Mouse (Mus musculus): ENCODE measurements at regions not wholly inside any gene's neighbourhood (a gene's known extent, or its start where the extent isn't known, plus 50 kb on each side); places are given as distances from the start of the nearest gene placed in this dataset.

GRCm38 (mm10) chr13:115199166-115199565, 97.4 kb upstream of the Itga1 start:
- Histone ChIP-seq H3K4me3 (replicated peaks in 1 of 3; ENCODE audit: low read depth in 2 of 3, low read length in 2 of 3, poor library complexity in 1 of 3) (no peak overlapping the region), H3K9ac (ENCODE audit: insufficient read depth, low read depth) (no peak overlapping the region), H3K27ac (ENCODE audit: insufficient read depth, low read depth) (no peak overlapping the region), H3K9me3 (replicated peaks; ENCODE audit: low read length) (no peaks in the 10 kb centered on the region), H3K27me3 (replicated peaks) (no peaks in the 10 kb centered on the region), H3K4me1 (ENCODE audit: control insufficient read depth in 1 of 2, insufficient read depth in 2 of 2) (no peaks in the 10 kb centered on the region), H3K4me2 (ENCODE audit: insufficient read depth, low read depth, poor library complexity, severe bottlenecking) (no peak overlapping the region), H3K79me2 (replicated peaks; ENCODE audit: control insufficient read depth, extremely low read depth, insufficient read depth, poor library complexity, severe bottlenecking) (no peaks in the 10 kb centered on the region), H3K36me3 (replicated peaks in 1 of 2; ENCODE audit: control insufficient read depth in 1 of 2, insufficient read depth in 1 of 2, low read length in 1 of 2) (no peaks in the 10 kb centered on the region)
- TF ChIP-seq POLR2AphosphoS2 (IDR thresholded peaks at IDR 0.05; ENCODE audit: low read depth, low read length) (no peak), EP300 (IDR thresholded peaks at IDR 0.05; ENCODE audit: low read length) (no peak), SIN3A (IDR thresholded peaks at IDR 0.05; ENCODE audit: low read length) (no peak), PAX5 (IDR thresholded peaks at IDR 0.05; ENCODE audit: low read length) (no peak), JUN (IDR thresholded peaks at IDR 0.05; ENCODE audit: insufficient read depth, low read depth, low read length) (no peak), SMC3 (IDR thresholded peaks at IDR 0.05; ENCODE audit: low read depth, low read length) (no peak), CTCF (conservative IDR thresholded peaks at IDR 0.05 in 1 of 2, IDR thresholded peaks at IDR 0.05 in 1 of 2; ENCODE audit: low read depth in 2 of 2, low read length in 2 of 2) (no peak), RAD21 (IDR thresholded peaks at IDR 0.05; ENCODE audit: low read depth, low read length) (no peak), TBP (conservative IDR thresholded peaks at IDR 0.05; ENCODE audit: low read depth, low read length) (no peak), USF1 (IDR thresholded peaks at IDR 0.05; ENCODE audit: low read depth, low read length) (no peak), CHD1 (IDR thresholded peaks at IDR 0.05; ENCODE audit: low read depth, low read length) (no peak), E2F4 (IDR thresholded peaks at IDR 0.05; ENCODE audit: insufficient replicate concordance, low read depth, low read length) (no peak), MEF2A (IDR thresholded peaks at IDR 0.05; ENCODE audit: borderline replicate concordance, low read depth, low read length) (no peak), MAFK (IDR thresholded peaks at IDR 0.05; ENCODE audit: insufficient replicate concordance, low read length) (no peak), ELF1 (IDR thresholded peaks at IDR 0.05; ENCODE audit: low read depth, low read length) (no peak), NELFE (IDR thresholded peaks at IDR 0.05; ENCODE audit: low read depth, low read length) (no peak), CHD2 (IDR thresholded peaks at IDR 0.05; ENCODE audit: low read length) (no peak), JUND (conservative IDR thresholded peaks at IDR 0.05; ENCODE audit: low read depth, low read length) (no peak), ZC3H11A (IDR thresholded peaks at IDR 0.05; ENCODE audit: low read depth, low read length) (no peak)
- dilution Hi-C loops (cut with MboI; ENCODE audit: extremely low pct_ligation_motif_present, extremely low pct_unique_long_range_greater_than_20kb, low sequenced_read_pairs) (no loop called here), in situ Hi-C loops (cut with MboI; ENCODE audit: low pct_ligation_motif_present, low pct_unique_long_range_greater_than_20kb, low sequenced_read_pairs) (no loop called here)
- no peak for DNase-seq (ENCODE audit: extremely low read depth)

GRCm38 (mm10) chr13:115188066-115188465, 86.3 kb upstream of the Itga1 start:
- TF ChIP-seq POLR2AphosphoS2 (IDR thresholded peaks at IDR 0.05; ENCODE audit: low read depth, low read length) (no peak), MAX (IDR thresholded peaks at IDR 0.05; ENCODE audit: low read length) (no peak), ZKSCAN1 (IDR thresholded peaks at IDR 0.05; ENCODE audit: borderline replicate concordance, low read depth, low read length) (no peak), KAT2A (IDR thresholded peaks at IDR 0.05; ENCODE audit: insufficient replicate concordance, low read length) (no peak), ZNF384 (IDR thresholded peaks at IDR 0.05; ENCODE audit: low read depth, low read length) (no peak), CHD2 (IDR thresholded peaks at IDR 0.05; ENCODE audit: low read length) (no peak), TCF12 (IDR thresholded peaks at IDR 0.05; ENCODE audit: low read depth, low read length) (no peak), POLR2A (IDR thresholded peaks at IDR 0.05; ENCODE audit: low read depth, low read length) (no peak), ETS1 (conservative IDR thresholded peaks at IDR 0.05; ENCODE audit: low read depth, low read length) (no peak), CHD1 (IDR thresholded peaks at IDR 0.05; ENCODE audit: low read depth, low read length) (no peak), UBTF (IDR thresholded peaks at IDR 0.05; ENCODE audit: low read depth, low read length) (no peak), JUND (conservative IDR thresholded peaks at IDR 0.05; ENCODE audit: low read depth, low read length) (no peak), IRF4 (IDR thresholded peaks at IDR 0.05; ENCODE audit: low read depth, low read length) (no peak)
- H3K27ac ChIP-seq (ENCODE audit: insufficient read depth, low read depth), result no peak overlapping the region
- dilution Hi-C loops (cut with MboI; ENCODE audit: extremely low pct_ligation_motif_present, extremely low pct_unique_long_range_greater_than_20kb, low sequenced_read_pairs), result no loop called here
- no peak for DNase-seq (ENCODE audit: extremely low read depth)
- H3K36me3 ChIP-seq (replicated peaks in 1 of 2; ENCODE audit: control insufficient read depth in 1 of 2, insufficient read depth in 1 of 2, low read length in 1 of 2), result no peaks in the 10 kb centered on the region
- no peak overlapping the region for H3K4me2 ChIP-seq (ENCODE audit: insufficient read depth, low read depth, poor library complexity, severe bottlenecking)
- no peaks in the 10 kb centered on the region for H3K9me3 ChIP-seq (replicated peaks; ENCODE audit: low read length)
- in situ Hi-C loops (cut with MboI; ENCODE audit: low pct_ligation_motif_present, low pct_unique_long_range_greater_than_20kb, low sequenced_read_pairs), result no loop called here
- no peak overlapping the region for H3K9ac ChIP-seq (ENCODE audit: insufficient read depth, low read depth)
- no peak overlapping the region for H3K4me3 ChIP-seq (replicated peaks in 1 of 3; ENCODE audit: low read depth in 2 of 3, low read length in 2 of 3, poor library complexity in 1 of 3)
- no peaks in the 10 kb centered on the region for H3K79me2 ChIP-seq (replicated peaks; ENCODE audit: control insufficient read depth, extremely low read depth, insufficient read depth, poor library complexity, severe bottlenecking)
- no peaks in the 10 kb centered on the region for H3K4me1 ChIP-seq (ENCODE audit: control insufficient read depth in 1 of 2, insufficient read depth in 2 of 2)
- no peaks in the 10 kb centered on the region for H3K27me3 ChIP-seq (replicated peaks)
